Mouse (Mus musculus): ENCODE measurements at regions not wholly inside any gene's neighbourhood (a gene's known extent, or its start where the extent isn't known, plus 50 kb on each side); places are given as distances from the start of the nearest gene placed in this dataset.
"Not testable (repeated sequence)": the region's sequence is repeated elsewhere in the genome, so short reads cannot be mapped to it uniquely, and the experiment has no call there.

DNA sequence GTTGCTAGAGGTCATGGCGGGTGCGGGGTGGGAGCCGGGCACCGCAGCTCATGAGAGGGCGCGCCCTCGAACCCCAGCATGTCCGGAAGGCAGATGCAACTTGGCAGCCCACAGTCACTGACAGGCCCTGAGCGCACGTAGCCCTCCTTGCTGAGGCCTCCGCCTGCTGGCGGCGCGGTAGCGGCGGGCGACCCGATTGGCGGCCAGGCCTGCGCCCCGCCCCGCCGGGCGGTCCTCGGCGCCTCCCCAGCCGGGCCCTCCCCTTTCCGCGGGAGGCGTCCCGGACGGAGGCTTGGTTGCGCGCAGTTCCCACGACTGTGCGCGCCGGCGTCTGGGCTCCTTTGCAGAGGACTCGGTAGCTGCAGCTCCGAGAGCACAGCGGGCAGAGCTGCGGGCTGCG is 301.9 kb downstream of the Hpcal1 start:
- intact Hi-C loops (cut with DNase I) = not testable (repeated sequence)
- peak; percentile 34 to 40 for DNase-seq

DNA sequence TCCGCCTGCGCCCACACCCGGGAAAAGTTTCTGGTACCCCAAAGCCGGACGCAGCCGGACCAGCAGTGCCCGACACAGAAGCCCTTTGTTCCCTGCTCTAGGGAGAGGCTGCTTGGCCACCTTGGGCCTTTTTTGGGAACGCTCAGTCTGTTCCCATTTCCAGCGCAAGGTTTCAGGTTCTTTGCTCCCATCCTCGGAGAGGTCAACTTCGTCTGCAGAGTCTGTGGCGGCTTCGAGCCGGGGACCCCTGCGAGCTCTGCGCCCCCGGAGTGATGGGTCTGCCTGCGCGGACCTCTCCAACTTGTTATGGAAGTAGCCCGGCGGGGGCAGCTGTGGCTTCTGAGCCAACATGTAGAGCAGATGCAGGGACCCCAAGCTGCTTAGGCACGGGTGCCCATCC is 302.7 kb downstream of the Hpcal1 start:
- intact Hi-C loops (cut with DNase I) = not testable (repeated sequence)

More for the DNA sequence above, 302.7 kb downstream of the Hpcal1 start:
- peak; percentile 0 to 1 for DNase-seq
